ENCODE assay signal across 17 mouse cellular contexts in the genomic region with DNA sequence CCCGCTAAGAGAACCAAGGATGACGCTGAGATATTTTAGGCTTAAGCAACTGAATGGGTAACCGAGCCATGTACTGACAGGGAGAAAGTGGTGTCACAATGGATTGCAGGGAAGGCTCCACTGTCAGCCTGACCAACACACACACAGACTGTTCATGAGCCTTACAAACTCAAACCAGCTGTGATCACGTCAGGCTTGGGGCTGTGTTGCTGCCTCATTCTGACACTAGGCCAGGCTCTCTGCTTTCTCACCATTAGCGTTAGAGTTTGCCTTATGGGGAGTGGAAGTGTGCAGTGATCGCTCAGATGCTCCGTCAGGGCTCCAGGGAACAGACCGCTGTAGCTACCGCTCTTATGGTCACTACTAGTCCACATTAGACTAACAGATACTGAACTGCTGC. TPM values are rescaled to one million over a fixed set of nuclear protein-coding genes. Genes with fewer than 3 reads are reported as not detected.
"Had no signal": no experiment of that assay in that cellular context is flagged by ENCODE, and none has a peak within 500 bp of the region (broad histone marks: within the 10 kb centered on the region; RNA-seq: fewer than 3 reads in every experiment).

No protein-coding gene starts in this region.

- H3K4me1 ChIP-seq: limb, embryonic 12.5 days; liver, embryonic 15.5 days; midbrain, embryonic 13.5 days had no signal

- H3K4me3 ChIP-seq: limb, embryonic 12.5 days; liver, embryonic 15.5 days; midbrain, embryonic 13.5 days; neural tube, embryonic 15.5 days had no signal

- H3K27me3 ChIP-seq: neural tube, embryonic 15.5 days had no signal

- ATAC-seq: lung, postnatal 0 days; midbrain, embryonic 13.5 days had no signal

- H3K4me2 ChIP-seq: limb, embryonic 12.5 days; liver, embryonic 11.5 days; liver, embryonic 15.5 days; midbrain, embryonic 13.5 days; neural tube, embryonic 15.5 days had no signal

- H3K27ac ChIP-seq: limb, embryonic 12.5 days; liver, embryonic 15.5 days; midbrain, embryonic 13.5 days; neural tube, embryonic 15.5 days had no signal

- DNase-seq: kidney, adult 8-10 months; kidney, postnatal 36 days; layer of hippocampus, adult 9-11 months; layer of hippocampus, postnatal 36 days; lung, adult 2 months; lung, postnatal 36 days; right cerebral cortex, adult 18-20 months; right cerebral cortex, postnatal 25 days; thymus, adult 18-20 months; thymus, postnatal 25 days had no signal

- H3K9me3 ChIP-seq: limb, embryonic 12.5 days; liver, embryonic 15.5 days; midbrain, embryonic 13.5 days; neural tube, embryonic 15.5 days had no signal

- H3K9ac ChIP-seq: limb, embryonic 12.5 days; liver, embryonic 15.5 days; midbrain, embryonic 13.5 days; neural tube, embryonic 15.5 days had no signal

RNA-seq across cellular contexts. Expression of gene Ttc36, which starts 10.0 kb away (rescaled TPM):
- polyA plus RNA-seq: limb, embryonic 12.5 days; midbrain, embryonic 13.5 days; neural tube, embryonic 11.5 days had no signal
